ENCODE assay signal across 25 mouse cellular contexts in genomic region chr10:39678199-39678791, GRCm38 (mm10).
"Had no signal": no experiment of that assay in that cellular context is flagged by ENCODE, and none has a peak within 500 bp of the region (broad histone marks: within the 10 kb centered on the region; RNA-seq: fewer than 3 reads in every experiment).

No protein-coding gene starts in this region.

- H3K27ac ChIP-seq: gastrocnemius, adult 2 months; heart, embryonic 10.5 days; hindbrain, embryonic 10.5 days; hindbrain, embryonic 12.5 days; hindbrain, embryonic 14.5 days; kidney, embryonic 15.5 days; kidney, postnatal 0 days; limb, embryonic 13.5 days; limb, embryonic 15.5 days had no signal

- H3K27me3 ChIP-seq: heart, embryonic 12.5 days; hindbrain, embryonic 12.5 days; kidney, embryonic 15.5 days; limb, embryonic 13.5 days; limb, embryonic 15.5 days had no signal

- DNase-seq: gastrocnemius, adult 2 months; gastrocnemius, postnatal 10 days; gastrocnemius, postnatal 25 days; heart, adult 18-20 months; heart, postnatal 10 days; heart, postnatal 4 days; kidney, adult 11 months; kidney, adult 2 months; kidney, adult 9 months; kidney, postnatal 14 days; kidney, postnatal 36 days; layer of hippocampus, adult 9-11 months; layer of hippocampus, postnatal 36 days; left cerebral cortex, postnatal 4 days had no signal

- H3K36me3 ChIP-seq: heart, embryonic 10.5 days; heart, embryonic 12.5 days; kidney, embryonic 15.5 days; limb, embryonic 15.5 days had no signal

- ATAC-seq: hindbrain, embryonic 16.5 days; inflammation-experienced regulatory T-cells, adult 6 months had no signal

- H3K4me2 ChIP-seq: heart, embryonic 12.5 days; hindbrain, embryonic 12.5 days; hindbrain, embryonic 14.5 days; kidney, embryonic 15.5 days; limb, embryonic 13.5 days; limb, embryonic 15.5 days had no signal

- H3K9ac ChIP-seq: heart, embryonic 12.5 days; hindbrain, embryonic 12.5 days; hindbrain, embryonic 14.5 days; kidney, embryonic 15.5 days; limb, embryonic 13.5 days; limb, embryonic 15.5 days had no signal

- H3K4me3 ChIP-seq: gastrocnemius, adult 2 months; heart, embryonic 10.5 days; heart, embryonic 12.5 days; hindbrain, embryonic 10.5 days; hindbrain, embryonic 12.5 days; kidney, embryonic 15.5 days; limb, embryonic 13.5 days; limb, embryonic 15.5 days had no signal

- H3K9me3 ChIP-seq: heart, embryonic 10.5 days; heart, embryonic 12.5 days; hindbrain, embryonic 10.5 days; hindbrain, embryonic 12.5 days; kidney, embryonic 15.5 days; limb, embryonic 13.5 days; limb, embryonic 15.5 days had no signal
